Mouse (Mus musculus) lung, embryonic 14.5 days (tissue): ENCODE measurements around the gene Prss2. TPM values are rescaled to one million over a fixed set of nuclear protein-coding genes. Genes with fewer than 3 reads are reported as not detected.
A peak's percentile ranks its signal among the peaks of the same experiment; 100 is the strongest.

Experiments used
- ATAC-seq: fragments of 200-750 bp; cut with Nextera tagmentation; 2 replicates; pipeline ENCODE4 v1.8.0; 2017; ENCODE audit warnings: mild to moderate bottlenecking, moderate TSS enrichment, moderate library complexity; ENCODE audit not compliant: insufficient read depth
- DNase-seq: peaks from one replicate; pipeline ENCODE4 v3.0.0-alpha.2; 2015
- H3K27ac ChIP-seq: fragments of 300-500 bp; sonication (generic); 2 replicates; pipeline ENCODE4 v1.5.1; 2014; ENCODE audit warnings: low read depth, mild to moderate bottlenecking, moderate library complexity
- H3K27me3 ChIP-seq: fragments of 300-500 bp; sonication (generic); 2 replicates; pipeline ENCODE4 v1.6.1; 2014; ENCODE audit warnings: low read length, control low read depth; ENCODE audit not compliant: insufficient read depth
- H3K36me3 ChIP-seq: fragments of 300-500 bp; sonication (generic); 2 replicates; pipeline ENCODE4 v1.6.1; 2014; ENCODE audit warnings: control low read depth; ENCODE audit not compliant: insufficient read depth
- H3K4me1 ChIP-seq: fragments of 300-500 bp; sonication (generic); 2 replicates; pipeline ENCODE4 v1.6.1; 2014; ENCODE audit warnings: antibody characterized with exemption, control low read depth; ENCODE audit not compliant: insufficient read depth
- H3K4me2 ChIP-seq: fragments of 300-500 bp; sonication (generic); 2 replicates; pipeline ENCODE4 v1.6.1; 2014; ENCODE audit warnings: mild to moderate bottlenecking
- H3K4me3 ChIP-seq: fragments of 300-500 bp; sonication (generic); 2 replicates; pipeline ENCODE4 v1.5.1; 2014; ENCODE audit warnings: low read depth, low read length
- H3K9ac ChIP-seq: fragments of 300-500 bp; sonication (generic); 2 replicates; pipeline ENCODE4 v1.6.1; 2014
- H3K9me3 ChIP-seq: fragments of 300-500 bp; sonication (generic); 2 replicates; pipeline ENCODE4 v1.6.1; 2016; ENCODE audit warnings: low read depth, low read length, control low read depth
- CTCF ChIP-seq: IDR thresholded peaks from 2 replicates; pipeline ENCODE4 v1.5.1; 2016; ENCODE audit warnings: antibody characterized with exemption, low read depth
- WGBS: fragments of 180-500 bp; shearing (Covaris S2); extraction: QIAGEN DNeasy Blood & Tissue Kit; methylation state at CpG from one replicate; pipeline ENCODE4 v1.1.7; 2014; 5-methylcytosine and 5-hydroxymethylcytosine counted together
- polyA plus RNA-seq: library from polyadenylated mRNA; unstranded; fragments of >200 nt; fragmentation: Nextera tagmentation; extraction: Ambion mirVana; gene quantifications from 2 replicates; pipeline ENCODE4 v1.2.1, GENCODE M21; 2014

Prss2 gene
- polyA plus RNA-seq, 1 experiment from 2014 or later = not detected

DNA sequence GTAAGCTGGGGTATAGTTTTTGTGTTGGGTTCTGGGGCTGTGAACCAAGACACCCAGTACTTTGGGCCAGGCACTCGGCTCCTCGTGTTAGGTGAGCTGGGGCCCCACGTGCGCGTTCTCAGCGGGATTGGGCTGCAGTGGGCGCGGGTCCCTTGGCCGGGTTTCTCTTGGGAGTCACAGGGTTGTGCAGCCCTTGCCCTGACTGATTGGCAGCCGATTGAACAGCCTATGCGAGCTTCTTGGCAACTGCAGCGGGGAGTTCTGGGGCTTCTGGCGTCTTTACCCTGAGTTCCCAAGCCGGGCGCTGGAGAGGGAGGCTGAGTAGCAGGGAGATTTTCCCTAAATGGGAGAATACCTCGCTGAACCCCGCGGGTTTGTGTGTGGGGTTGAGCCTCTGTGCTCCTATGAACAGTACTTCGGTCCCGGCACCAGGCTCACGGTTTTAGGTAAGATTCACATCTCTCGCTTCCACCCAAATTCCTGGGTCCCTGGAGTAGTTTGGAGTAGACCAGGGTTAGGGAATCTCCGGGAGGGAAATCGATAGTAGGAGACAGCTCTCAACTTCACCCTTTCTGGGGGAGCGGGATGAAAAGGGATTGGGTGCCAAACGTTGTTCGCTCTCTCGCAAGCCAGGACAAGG, 21.9 kb downstream of the Prss2 start:
- no peaks in the 10 kb centered on the region for H3K4me1 ChIP-seq
- peak overlapping the region; percentile 53 for H3K4me2 ChIP-seq
- DNase-seq (no peak), ATAC-seq (no peak)
- no peaks in the 10 kb centered on the region for H3K9me3 ChIP-seq
- peaks cover 5% of the 10 kb centered on the region; the same call in 1 of the 2 replicates for H3K27me3 ChIP-seq
- no peaks in the 10 kb centered on the region for H3K36me3 ChIP-seq
- no peak overlapping the region for H3K27ac ChIP-seq
- WGBS = 4% methylated on average over 28 of the region's 28 CpGs
- no peak for TF ChIP-seq CTCF
- no peak overlapping the region; the same call in 1 of the 2 replicates for H3K4me3 ChIP-seq
- H3K9ac ChIP-seq = peak overlapping the region; percentile 16; the same call in 1 of the 2 replicates

DNA sequence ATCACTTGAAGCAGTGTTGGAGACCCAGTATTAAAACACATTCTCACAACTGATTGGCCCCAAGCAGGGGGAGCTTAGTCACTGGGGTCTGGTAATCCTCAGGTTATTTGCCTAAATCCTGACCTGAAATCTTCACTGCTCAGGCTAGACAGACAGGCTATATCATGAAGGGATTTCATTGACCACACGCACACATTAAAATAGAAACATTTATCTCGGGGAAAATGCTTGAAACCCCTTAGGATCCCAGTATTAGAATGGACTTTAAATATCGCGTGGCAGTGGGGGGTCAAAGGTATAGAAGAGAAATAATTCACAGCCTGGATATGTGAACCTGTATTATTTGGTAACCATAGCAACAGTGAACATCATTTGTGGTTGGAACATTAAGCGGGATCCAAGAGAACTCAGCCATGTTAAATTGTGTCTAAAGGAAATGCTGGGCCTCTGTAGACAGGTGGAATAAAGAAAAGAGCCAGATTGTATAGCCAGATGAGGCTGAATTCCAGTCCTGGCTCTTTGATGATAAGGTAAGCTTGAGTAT, 22.9 kb downstream of the Prss2 start:
- Histone ChIP-seq H3K27me3 (peaks cover 5% of the 10 kb centered on the region; the same call in 1 of the 2 replicates), H3K9ac (no peak overlapping the region), H3K9me3 (no peaks in the 10 kb centered on the region), H3K36me3 (no peaks in the 10 kb centered on the region), H3K4me3 (no peak overlapping the region), H3K27ac (no peak overlapping the region), H3K4me2 (no peak overlapping the region), H3K4me1 (no peaks in the 10 kb centered on the region)
- 82% methylated on average over 5 of the region's 5 CpGs for WGBS
- DNase-seq (no peak), ATAC-seq (no peak)
- TF ChIP-seq CTCF = no peak

DNA sequence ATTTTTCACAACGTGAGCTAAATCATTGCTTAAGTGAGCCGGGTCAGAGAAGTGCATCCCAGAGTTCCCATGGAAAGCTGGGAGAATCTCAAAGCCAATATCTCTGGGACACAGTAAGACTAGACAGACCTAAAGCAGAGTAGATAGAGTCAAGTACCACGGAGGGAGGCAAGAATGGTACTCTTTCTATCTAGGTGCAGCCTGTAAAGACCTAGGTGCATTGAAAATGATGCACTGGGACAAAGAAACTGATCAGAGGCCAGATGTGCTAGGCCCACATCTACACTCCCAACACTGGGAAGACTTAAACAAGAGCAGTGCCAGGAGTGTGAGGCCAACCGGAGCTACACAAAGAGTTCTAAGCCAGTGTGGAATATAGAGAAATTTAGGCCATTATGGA, 23.7 kb downstream of the Prss2 start:
- 78% methylated on average over 4 of the region's 4 CpGs for WGBS
- no peak for TF ChIP-seq CTCF

DNA sequence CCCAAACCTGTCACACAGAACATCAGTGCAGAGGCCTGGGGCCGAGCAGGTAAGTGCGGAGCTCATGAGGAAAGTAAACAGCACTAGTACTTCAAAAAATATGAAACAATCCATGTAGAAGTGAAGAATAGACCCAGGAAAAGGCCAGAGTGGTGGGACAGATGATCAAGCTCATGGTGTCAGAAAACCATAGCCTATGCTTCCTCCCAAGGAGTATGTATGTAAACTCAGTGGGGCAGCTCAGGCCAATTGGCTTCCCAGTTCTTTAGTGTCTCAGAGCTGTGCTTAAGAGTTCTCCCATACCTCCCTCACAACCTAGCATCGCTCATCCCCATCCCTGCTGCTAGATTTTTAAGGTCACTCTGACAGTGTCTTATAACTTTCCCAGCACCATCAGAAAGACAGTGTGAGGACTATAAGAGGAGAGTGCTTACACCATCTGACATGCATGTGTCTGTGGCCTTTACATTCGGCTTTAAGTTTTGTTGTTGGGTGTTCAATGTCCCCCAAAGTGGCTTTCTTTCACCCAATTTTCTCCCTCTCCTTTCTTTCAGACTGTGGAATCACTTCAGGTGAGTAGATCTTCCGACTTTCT, 25.6 kb downstream of the Prss2 start:
- Histone ChIP-seq H3K27ac (no peak overlapping the region), H3K36me3 (no peaks in the 10 kb centered on the region), H3K4me2 (no peak overlapping the region), H3K27me3 (peaks cover 5% of the 10 kb centered on the region; the same call in 1 of the 2 replicates), H3K9ac (no peak overlapping the region), H3K4me3 (no peak overlapping the region), H3K4me1 (no peaks in the 10 kb centered on the region), H3K9me3 (no peaks in the 10 kb centered on the region)
- DNase-seq (no peak), ATAC-seq (no peak)
- WGBS = 77% methylated on average over 5 of the region's 5 CpGs
- no peak for TF ChIP-seq CTCF

More for the DNA sequence above, 23.7 kb downstream of the Prss2 start:
- no peak overlapping the region for H3K4me2 ChIP-seq
- H3K9ac ChIP-seq = no peak overlapping the region
- no peaks in the 10 kb centered on the region for H3K36me3 ChIP-seq
- DNase-seq = no peak
- H3K27ac ChIP-seq = no peak overlapping the region
- H3K4me1 ChIP-seq = no peaks in the 10 kb centered on the region
- H3K9me3 ChIP-seq = no peaks in the 10 kb centered on the region
- no peak for ATAC-seq
- peaks cover 5% of the 10 kb centered on the region; the same call in 1 of the 2 replicates for H3K27me3 ChIP-seq
- H3K4me3 ChIP-seq = no peak overlapping the region

DNA sequence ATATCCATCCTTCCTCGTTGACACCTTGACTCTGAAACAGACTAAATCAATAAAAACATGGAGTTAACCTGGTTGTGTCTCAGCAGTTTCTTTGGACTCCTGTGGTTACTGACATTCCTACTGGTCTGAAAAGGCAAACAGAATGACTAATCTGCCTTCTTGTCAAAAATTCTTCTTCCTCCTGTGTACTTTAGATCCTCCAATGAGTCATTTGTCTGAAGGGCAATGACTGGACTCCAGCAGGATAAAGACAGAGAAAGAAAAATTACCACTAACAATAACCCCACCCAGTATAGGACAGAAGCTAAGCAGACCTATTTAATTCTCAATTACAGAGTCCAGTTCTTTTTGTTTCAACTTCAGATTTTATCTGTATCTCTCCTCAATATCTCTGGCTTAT, 26.7 kb downstream of the Prss2 start:
- Histone ChIP-seq H3K36me3 (no peaks in the 10 kb centered on the region), H3K9ac (no peak overlapping the region), H3K27ac (no peak overlapping the region), H3K4me2 (no peak overlapping the region), H3K9me3 (no peaks in the 10 kb centered on the region), H3K4me3 (no peak overlapping the region), H3K4me1 (no peaks in the 10 kb centered on the region), H3K27me3 (no peaks in the 10 kb centered on the region; the same call in 1 of the 2 replicates)
- WGBS = 44% methylated on average over 1 of the region's 1 CpGs
- DNase-seq = no peak
- no peak for TF ChIP-seq CTCF
- no peak for ATAC-seq

DNA sequence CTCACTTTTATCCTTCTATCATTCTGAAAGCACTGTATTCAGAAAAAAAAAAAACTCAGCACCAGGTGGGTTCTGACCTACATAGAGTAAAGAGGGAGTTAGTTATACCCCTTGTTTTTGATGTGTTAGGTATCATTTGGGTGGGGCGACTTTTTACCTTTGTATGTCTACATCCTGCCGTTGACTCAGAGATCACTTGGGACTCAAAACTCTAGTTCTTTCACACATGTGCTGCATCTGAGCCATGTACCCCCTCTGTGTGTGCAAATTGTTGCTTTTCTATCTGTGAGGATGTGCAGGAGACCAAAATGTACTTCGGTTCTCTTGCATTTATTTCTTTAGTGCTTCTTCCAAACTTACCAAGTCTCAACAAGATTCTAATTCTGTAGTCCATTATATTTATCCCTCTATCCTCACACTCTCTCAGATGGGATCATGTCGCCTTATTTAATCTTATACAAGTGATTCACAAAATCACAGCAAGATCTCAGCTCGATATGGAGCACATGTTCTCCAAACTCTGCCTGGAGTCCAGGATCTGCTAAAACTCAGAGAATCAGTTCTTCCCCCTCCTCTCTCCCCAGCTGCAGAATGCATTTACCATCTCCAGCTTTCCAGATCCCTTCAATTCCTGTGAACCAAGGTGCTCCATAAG, 31.9 kb downstream of the Prss2 start:
- Histone ChIP-seq H3K9ac (no peak overlapping the region), H3K27ac (no peak overlapping the region), H3K4me2 (no peak overlapping the region), H3K4me1 (no peaks in the 10 kb centered on the region), H3K9me3 (no peaks in the 10 kb centered on the region), H3K27me3 (no peaks in the 10 kb centered on the region), H3K4me3 (no peak overlapping the region), H3K36me3 (no peaks in the 10 kb centered on the region)
- DNase-seq = no peak
- no peak for ATAC-seq
- WGBS = 73% methylated on average over 5 of the region's 5 CpGs
- TF ChIP-seq CTCF = no peak
